Mouse (Mus musculus): ENCODE measurements at regions not wholly inside any gene's neighbourhood (a gene's known extent, or its start where the extent isn't known, plus 50 kb on each side); places are given as distances from the start of the nearest gene placed in this dataset.

DNA sequence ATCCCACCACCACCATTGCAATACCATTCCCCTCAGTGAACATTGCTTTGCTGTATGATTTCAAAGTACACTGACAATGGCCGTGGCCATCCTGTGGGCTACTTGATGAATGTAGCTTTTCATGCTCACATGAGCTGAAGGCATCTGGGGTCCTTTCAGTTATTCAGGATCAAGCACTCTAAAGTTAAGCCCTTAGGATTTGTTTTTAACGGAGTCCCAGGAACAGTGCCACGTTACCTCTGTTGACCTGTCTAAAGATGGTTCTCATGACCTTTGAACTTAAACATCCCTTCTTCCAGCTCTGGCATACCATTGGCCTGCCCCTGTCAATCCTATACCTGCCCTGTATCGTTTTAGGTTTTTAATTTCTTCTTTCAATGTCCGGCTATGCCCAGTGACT, 251.7 kb upstream of the Sall1 start:
- no peaks in the 10 kb centered on the region for H3K4me1 ChIP-seq (ENCODE audit: control insufficient read depth, insufficient read depth, low read length)
- H3K27ac ChIP-seq (ENCODE audit: insufficient read depth, low read depth, low read length), result no peak overlapping the region
- no peak for TF ChIP-seq CTCF (IDR thresholded peaks at IDR 0.05; ENCODE audit: low read depth, low read length)
- no peak for TF ChIP-seq POLR2A (IDR thresholded peaks at IDR 0.05; ENCODE audit: borderline replicate concordance, low read depth, low read length)
- H3K4me3 ChIP-seq (ENCODE audit: insufficient read depth, low read length), result no peak overlapping the region

DNA sequence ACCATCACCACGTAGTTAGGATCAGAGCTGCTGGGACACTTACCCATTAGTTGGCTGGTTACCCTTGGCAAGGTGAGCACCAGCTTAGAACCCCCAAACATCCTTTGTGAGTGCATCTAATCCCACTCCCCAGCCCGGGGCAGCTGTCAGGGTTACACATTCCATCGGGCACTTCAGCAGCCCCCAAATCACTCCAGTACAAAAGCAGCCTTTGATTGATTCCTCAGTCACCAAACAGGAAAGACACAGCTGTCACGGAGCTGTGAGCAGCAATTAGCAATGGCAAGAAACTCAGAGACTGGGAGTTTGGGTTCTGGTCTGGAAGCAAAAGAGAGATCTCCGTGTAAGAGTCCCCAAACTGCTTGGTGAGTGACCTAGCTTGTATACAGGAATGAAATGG, 245.1 kb upstream of the Sall1 start:
- no peak overlapping the region for H3K27ac ChIP-seq (ENCODE audit: insufficient read depth, low read depth, low read length)
- H3K4me3 ChIP-seq (ENCODE audit: insufficient read depth, low read length), result no peak overlapping the region
- TF ChIP-seq CTCF (IDR thresholded peaks at IDR 0.05; ENCODE audit: low read depth, low read length), result no peak
- TF ChIP-seq POLR2A (IDR thresholded peaks at IDR 0.05; ENCODE audit: borderline replicate concordance, low read depth, low read length), result no peak
- H3K4me1 ChIP-seq (ENCODE audit: control insufficient read depth, insufficient read depth, low read length), result no peaks in the 10 kb centered on the region

DNA sequence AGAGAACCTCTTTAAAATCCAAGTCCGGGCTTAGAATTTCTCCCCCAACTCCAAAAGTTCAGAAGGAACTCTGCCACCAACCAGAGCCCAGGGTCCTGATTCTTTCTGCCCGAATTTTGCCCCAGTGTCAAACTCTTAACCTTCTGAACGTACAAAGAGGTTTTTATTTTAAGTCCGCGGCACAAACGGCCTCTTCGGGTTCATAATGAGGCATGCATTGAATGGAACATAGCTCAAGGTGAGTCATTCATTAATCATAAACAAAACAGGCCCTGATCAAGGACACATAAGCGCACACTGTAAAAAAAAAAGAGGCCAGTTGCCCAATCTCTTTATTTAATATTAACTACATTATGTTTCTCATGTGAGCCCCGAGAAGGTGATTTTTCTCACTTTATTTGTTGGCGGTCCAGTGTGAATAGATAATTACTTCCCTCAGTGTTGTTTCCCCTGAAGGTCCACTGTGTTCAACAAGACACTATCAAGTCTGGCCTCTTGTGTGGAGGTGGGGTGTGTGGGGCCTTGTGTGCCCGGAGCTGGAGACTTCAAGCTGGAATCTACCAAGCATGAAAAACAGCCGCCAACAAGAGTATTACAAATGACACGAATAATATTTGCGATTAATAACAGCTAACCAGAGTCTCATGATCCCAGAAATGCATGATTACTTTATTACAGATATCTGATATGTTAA, 241.1 kb upstream of the Sall1 start:
- no peak overlapping the region for H3K4me3 ChIP-seq (ENCODE audit: insufficient read depth, low read length)
- H3K4me1 ChIP-seq (ENCODE audit: control insufficient read depth, insufficient read depth, low read length), result no peaks in the 10 kb centered on the region
- TF ChIP-seq CTCF (IDR thresholded peaks at IDR 0.05; ENCODE audit: low read depth, low read length), result no peak
- no peak for TF ChIP-seq POLR2A (IDR thresholded peaks at IDR 0.05; ENCODE audit: borderline replicate concordance, low read depth, low read length)
- H3K27ac ChIP-seq (ENCODE audit: insufficient read depth, low read depth, low read length), result no peak overlapping the region

DNA sequence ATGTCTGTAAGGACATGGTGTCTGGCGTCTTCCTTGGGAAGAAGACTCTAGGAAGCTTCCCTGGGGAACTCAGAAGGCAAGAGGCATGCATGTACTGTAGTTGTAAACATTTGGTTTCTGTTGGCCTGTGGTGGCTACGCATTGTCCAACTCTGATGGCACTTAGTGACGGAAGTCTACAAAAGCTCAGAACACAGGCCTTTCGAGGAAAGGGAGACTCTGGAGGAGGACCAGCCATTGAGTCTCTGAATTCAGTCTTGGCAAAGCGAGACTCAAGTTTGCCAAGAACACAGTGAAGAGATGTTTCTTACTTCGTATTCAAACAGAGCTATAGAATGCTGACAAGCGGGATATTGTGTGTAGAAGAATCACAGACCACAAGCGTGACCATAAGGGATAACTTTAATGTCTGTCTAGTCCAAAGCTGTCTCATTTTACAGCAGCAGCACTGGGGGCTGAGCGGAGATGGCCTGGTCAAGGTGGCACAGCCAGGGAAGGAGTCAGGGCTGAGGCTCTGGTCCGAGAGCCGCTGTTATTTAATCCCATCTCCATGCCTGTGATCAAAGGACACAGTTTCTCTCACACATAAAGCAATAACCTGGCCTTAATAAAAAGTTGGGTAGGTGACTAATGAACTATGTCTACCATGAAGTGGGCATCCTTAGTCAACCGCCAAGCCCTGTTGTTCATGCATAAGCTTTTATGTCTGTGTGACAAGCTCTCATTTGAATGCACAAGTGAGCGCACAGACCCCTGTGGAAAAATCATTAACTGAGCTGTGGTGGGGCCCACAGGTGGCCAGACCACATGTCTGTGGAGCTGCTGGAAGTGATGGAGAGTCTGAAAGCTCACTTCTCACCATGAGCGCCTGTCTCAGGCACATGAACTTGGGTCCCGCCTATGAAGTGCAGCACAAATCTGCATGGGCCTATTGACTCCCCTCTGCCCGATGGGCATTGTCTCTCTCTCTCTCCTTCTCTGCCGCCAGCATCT, 239.4 kb upstream of the Sall1 start:
- Histone ChIP-seq H3K27ac (ENCODE audit: insufficient read depth, low read depth, low read length) (no peak overlapping the region), H3K4me1 (ENCODE audit: control insufficient read depth, insufficient read depth, low read length) (no peaks in the 10 kb centered on the region), H3K4me3 (ENCODE audit: insufficient read depth, low read length) (no peak overlapping the region)
- TF ChIP-seq POLR2A (IDR thresholded peaks at IDR 0.05; ENCODE audit: borderline replicate concordance, low read depth, low read length) (no peak), CTCF (IDR thresholded peaks at IDR 0.05; ENCODE audit: low read depth, low read length) (no peak)

DNA sequence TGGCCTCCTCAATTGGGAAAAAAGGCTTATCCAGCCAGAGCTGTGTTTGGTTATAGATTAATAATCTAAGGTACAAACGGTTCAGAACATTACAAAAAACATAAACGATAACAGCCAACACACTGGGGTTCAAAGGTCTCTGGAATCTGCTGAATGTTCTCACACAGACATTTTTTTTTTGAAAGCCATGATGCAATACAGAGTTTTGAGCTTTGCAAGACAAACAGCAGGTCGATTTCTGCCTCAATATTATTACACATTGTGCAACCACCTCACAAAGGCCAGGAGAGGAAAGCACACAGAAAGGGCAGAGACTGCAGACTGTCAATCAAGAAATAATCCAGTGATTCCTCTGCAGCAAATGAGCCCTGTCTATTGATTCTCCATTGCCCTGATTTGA, 235.9 kb upstream of the Sall1 start:
- no peak overlapping the region for H3K27ac ChIP-seq (ENCODE audit: insufficient read depth, low read depth, low read length)
- H3K4me3 ChIP-seq (ENCODE audit: insufficient read depth, low read length), result no peak overlapping the region
- no peak for TF ChIP-seq CTCF (IDR thresholded peaks at IDR 0.05; ENCODE audit: low read depth, low read length)
- TF ChIP-seq POLR2A (IDR thresholded peaks at IDR 0.05; ENCODE audit: borderline replicate concordance, low read depth, low read length), result no peak
- H3K4me1 ChIP-seq (ENCODE audit: control insufficient read depth, insufficient read depth, low read length), result no peaks in the 10 kb centered on the region

DNA sequence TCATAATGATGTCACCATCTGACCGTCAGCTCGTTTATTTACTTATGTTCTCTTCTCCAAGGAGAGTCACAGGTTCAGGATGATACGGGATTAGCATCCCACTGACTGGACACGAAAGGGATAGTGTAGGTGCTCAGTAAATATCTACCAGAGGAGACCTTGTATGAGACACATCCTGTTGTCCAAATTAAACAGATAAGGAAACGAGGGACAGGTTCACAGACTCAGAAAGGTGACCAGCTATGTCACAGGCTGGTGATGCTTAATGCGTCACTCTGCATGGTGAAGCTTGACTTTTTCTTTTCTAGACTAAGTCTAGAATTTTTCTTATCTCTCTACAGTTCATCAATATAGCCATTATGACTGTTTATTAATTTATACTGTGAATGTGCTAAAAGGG, 235.2 kb upstream of the Sall1 start:
- TF ChIP-seq CTCF (IDR thresholded peaks at IDR 0.05; ENCODE audit: low read depth, low read length), result no peak
- H3K4me3 ChIP-seq (ENCODE audit: insufficient read depth, low read length), result no peak overlapping the region
- H3K27ac ChIP-seq (ENCODE audit: insufficient read depth, low read depth, low read length), result no peak overlapping the region
- no peaks in the 10 kb centered on the region for H3K4me1 ChIP-seq (ENCODE audit: control insufficient read depth, insufficient read depth, low read length)

DNA sequence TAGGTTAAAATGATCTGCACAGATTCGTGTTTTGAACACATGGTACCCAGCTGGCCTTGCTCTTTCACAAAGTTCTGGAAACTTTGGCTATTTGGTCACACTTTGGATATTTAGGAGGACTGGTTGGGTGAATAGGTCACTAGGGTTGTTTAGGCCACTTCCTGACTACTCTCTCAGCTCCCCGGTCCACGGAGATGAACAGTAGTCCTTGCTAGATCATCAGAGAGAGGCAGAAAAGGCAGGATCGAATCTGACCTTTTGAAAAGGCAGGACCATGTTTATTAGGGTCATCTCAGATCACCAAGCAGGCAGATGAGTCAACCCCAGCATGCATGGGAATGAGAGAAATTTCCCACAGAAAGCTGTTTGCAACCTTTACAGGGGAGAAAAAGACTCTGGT, 229.3 kb upstream of the Sall1 start:
- Histone ChIP-seq H3K4me3 (ENCODE audit: insufficient read depth, low read length) (no peak overlapping the region), H3K27ac (ENCODE audit: insufficient read depth, low read depth, low read length) (no peak overlapping the region), H3K4me1 (ENCODE audit: control insufficient read depth, insufficient read depth, low read length) (no peaks in the 10 kb centered on the region)
- TF ChIP-seq POLR2A (IDR thresholded peaks at IDR 0.05; ENCODE audit: borderline replicate concordance, low read depth, low read length), result no peak
- no peak for TF ChIP-seq CTCF (IDR thresholded peaks at IDR 0.05; ENCODE audit: low read depth, low read length)

DNA sequence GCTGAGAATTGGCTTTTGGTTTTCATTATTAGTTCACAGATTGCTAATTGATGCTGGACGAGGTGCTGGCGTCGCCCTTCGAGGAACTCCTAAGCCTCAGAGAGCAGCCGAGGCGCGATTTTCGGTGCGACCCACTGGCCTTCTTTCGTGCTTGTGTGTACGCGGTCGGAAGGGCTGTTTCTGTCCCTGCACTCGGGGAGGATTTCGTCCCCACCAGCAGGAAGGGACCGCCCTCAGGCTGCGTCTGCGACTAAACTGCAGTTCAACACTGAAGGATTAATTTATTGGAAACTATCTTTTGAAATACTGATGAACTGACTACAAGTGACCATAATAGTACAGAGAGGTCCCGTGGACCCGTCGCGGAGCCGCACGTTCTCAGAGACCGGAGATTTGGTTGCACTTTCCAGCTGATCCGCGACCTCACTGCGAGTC, 228.4 kb upstream of the Sall1 start:
- H3K27ac ChIP-seq (ENCODE audit: insufficient read depth, low read depth, low read length), result no peak overlapping the region

DNA sequence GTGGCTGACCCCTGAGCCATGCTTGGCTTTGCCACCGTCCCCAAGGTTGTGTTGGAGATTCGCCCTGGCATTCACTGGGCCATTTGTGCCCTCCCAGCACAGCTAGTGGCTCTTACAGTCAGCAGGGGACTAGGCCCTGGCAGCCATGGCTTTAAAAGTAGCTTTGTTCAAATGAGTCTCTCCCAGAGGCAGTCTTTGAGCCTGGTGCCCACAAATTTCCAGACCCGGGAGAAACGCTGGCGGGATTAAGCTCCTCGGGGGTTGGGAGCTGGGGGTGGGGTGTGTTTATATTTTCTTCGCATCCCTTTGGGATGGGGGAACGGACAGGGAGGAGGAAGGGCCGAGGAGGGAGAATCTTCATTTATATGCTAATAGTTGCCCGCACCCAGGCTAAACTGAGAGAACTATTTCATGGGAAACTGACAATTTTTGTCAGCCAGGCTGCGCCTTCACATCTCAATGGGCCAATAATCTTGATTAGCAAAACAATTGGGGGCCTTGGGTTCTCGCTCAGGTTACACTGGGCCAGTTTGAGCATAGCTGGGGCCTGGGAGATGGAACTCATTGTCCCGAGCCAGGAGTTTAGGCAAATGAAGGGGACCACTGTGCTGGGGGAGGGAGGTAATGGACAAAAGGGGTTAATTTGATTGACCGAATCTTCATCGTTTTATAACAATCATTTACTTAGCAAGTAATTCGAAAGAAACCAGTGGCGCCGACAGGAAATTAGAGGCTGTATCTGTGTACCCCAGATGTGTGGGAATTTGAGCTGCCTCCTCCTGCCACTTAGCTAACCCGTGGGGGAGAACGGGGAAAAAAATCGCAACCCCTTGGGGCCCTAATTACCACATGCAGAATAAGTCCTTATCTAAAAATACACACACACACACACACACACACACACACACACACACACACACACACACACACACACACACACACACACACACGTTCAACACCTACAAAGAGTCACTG, 227.7 kb upstream of the Sall1 start:
- H3K4me3 ChIP-seq (ENCODE audit: insufficient read depth, low read length), result no peak overlapping the region
- H3K27ac ChIP-seq (ENCODE audit: insufficient read depth, low read depth, low read length), result no peak overlapping the region
- TF ChIP-seq POLR2A (IDR thresholded peaks at IDR 0.05; ENCODE audit: borderline replicate concordance, low read depth, low read length) (no peak), CTCF (IDR thresholded peaks at IDR 0.05; ENCODE audit: low read depth, low read length) (no peak)
- no peaks in the 10 kb centered on the region for H3K4me1 ChIP-seq (ENCODE audit: control insufficient read depth, insufficient read depth, low read length)

More for the DNA sequence above, 228.4 kb upstream of the Sall1 start:
- no peak for TF ChIP-seq POLR2A (IDR thresholded peaks at IDR 0.05; ENCODE audit: borderline replicate concordance, low read depth, low read length)
- no peak for TF ChIP-seq CTCF (IDR thresholded peaks at IDR 0.05; ENCODE audit: low read depth, low read length)
- H3K4me3 ChIP-seq (ENCODE audit: insufficient read depth, low read length), result no peak overlapping the region
- H3K4me1 ChIP-seq (ENCODE audit: control insufficient read depth, insufficient read depth, low read length), result no peaks in the 10 kb centered on the region
